Mouse (Mus musculus) midbrain, embryonic 11.5 days (tissue): Measurements from ENCODE around the gene Myt1l. TPM values are rescaled to one million over a fixed set of nuclear protein-coding genes. Genes with fewer than 3 reads are reported as not detected.

Experiments used
- ATAC-seq: fragments of 200-750 bp; cut with Nextera tagmentation; 2 replicates; pipeline ENCODE4 v1.8.0; 2017; ENCODE audit warnings: moderate TSS enrichment, moderate library complexity; ENCODE audit not compliant: low FRiP score
- DNase-seq: peaks from one replicate; pipeline ENCODE4 v3.0.0; 2015; ENCODE audit warnings: low spot score; ENCODE audit errors: missing footprints
- H3K27ac ChIP-seq: fragments of 300-500 bp; sonication (generic); 2 replicates; pipeline ENCODE4 v1.5.1; 2014; ENCODE audit warnings: low read depth, low read length
- H3K27me3 ChIP-seq: fragments of 300-500 bp; sonication (generic); 2 replicates; pipeline ENCODE4 v1.6.1; 2014; ENCODE audit warnings: mild to moderate bottlenecking, low read length, moderate library complexity, mixed read lengths; ENCODE audit not compliant: control insufficient read depth, insufficient read depth
- H3K36me3 ChIP-seq: fragments of 300-500 bp; sonication (generic); 2 replicates; pipeline ENCODE4 v1.6.1; 2014; ENCODE audit warnings: mild to moderate bottlenecking, low read length, moderate library complexity, mixed read lengths; ENCODE audit not compliant: control insufficient read depth, insufficient read depth
- H3K4me1 ChIP-seq: fragments of 300-500 bp; sonication (generic); 2 replicates; pipeline ENCODE4 v1.6.1; 2014; ENCODE audit warnings: low read length; ENCODE audit not compliant: control insufficient read depth, insufficient read depth
- H3K4me2 ChIP-seq: fragments of 300-500 bp; sonication (generic); 2 replicates; pipeline ENCODE4 v1.6.1; 2014; ENCODE audit warnings: mild to moderate bottlenecking, moderate library complexity
- H3K4me3 ChIP-seq: fragments of 300-500 bp; sonication (generic); 2 replicates; pipeline ENCODE4 v1.5.1; 2014; ENCODE audit warnings: low read depth, low read length
- H3K9ac ChIP-seq: fragments of 300-500 bp; sonication (generic); 2 replicates; pipeline ENCODE4 v1.6.1; 2014; ENCODE audit warnings: low read length
- H3K9me3 ChIP-seq: fragments of 300-500 bp; sonication (generic); 2 replicates; pipeline ENCODE4 v1.6.1; 2016; ENCODE audit warnings: low read length; ENCODE audit not compliant: control insufficient read depth
- WGBS: fragments of 180-500 bp; shearing (Covaris S2); extraction: QIAGEN DNeasy Blood & Tissue Kit; methylation state at CpG from one replicate; pipeline ENCODE4 v1.1.7; 2014; 5-methylcytosine and 5-hydroxymethylcytosine counted together
- polyA plus RNA-seq: library from polyadenylated mRNA; unstranded; fragments of >200 nt; fragmentation: Nextera tagmentation; extraction: Ambion mirVana; gene quantifications from 2 replicates; pipeline ENCODE4 v1.2.1, GENCODE M21; 2014

The Myt1l gene
- polyA plus RNA-seq, 1 experiment from 2014 or later: 13.3 TPM

DNA sequence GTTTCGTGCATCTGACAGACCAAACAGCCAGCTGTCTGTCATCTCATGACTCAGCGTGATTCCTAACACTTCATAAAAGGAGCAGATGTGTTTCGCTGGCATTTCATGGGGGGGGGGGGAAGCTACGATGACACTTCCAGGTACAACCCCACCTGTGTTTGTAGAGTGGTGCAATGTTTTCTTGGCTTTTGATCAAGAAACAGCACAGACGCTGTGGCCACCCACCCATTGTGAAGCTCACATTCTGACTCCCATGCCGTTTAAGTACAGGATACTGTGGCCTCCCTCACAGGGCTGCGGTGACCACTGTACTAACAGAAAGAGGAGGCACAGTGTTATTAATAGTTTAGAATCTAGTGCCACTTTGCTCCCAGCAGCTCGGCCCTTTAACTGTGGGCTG, 175.4 kb downstream of the Myt1l start:
- Histone ChIP-seq H3K27ac (no peak overlapping the region), H3K4me1 (peaks cover 32% of the 10 kb centered on the region)

DNA sequence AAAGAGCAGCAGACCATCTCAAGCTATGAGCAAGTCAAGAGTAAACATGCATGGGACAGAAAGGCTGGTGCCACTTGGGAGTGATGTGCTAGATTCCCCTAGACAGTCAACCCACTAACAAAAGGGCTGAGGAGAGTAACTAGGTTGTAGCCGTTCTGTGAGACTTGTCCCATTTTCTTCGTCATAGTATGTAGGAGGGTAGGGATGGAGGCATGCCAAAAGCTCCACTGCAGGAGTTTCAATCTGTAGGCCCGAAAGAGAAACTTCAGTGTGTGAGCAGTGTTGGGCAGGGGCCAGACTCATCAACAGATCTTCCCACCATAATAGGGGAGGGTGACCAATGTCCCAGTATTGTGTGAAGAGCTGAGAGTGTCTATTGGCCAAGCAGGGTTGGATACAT, 178.9 kb downstream of the Myt1l start:
- DNase-seq (no peak), ATAC-seq (no peak)
- peaks cover 8% of the 10 kb centered on the region for H3K4me1 ChIP-seq
- H3K4me2 ChIP-seq: no peak overlapping the region
- no peaks in the 10 kb centered on the region for H3K9me3 ChIP-seq
- 95% methylated on average over 3 of the region's 3 CpGs for WGBS
- H3K27me3 ChIP-seq: no peaks in the 10 kb centered on the region
- H3K4me3 ChIP-seq: no peak overlapping the region
- H3K36me3 ChIP-seq: no peaks in the 10 kb centered on the region
- no peak overlapping the region for H3K9ac ChIP-seq
- no peak overlapping the region for H3K27ac ChIP-seq

More for the DNA sequence above, 175.4 kb downstream of the Myt1l start:
- ATAC-seq (no peak), DNase-seq (peak; percentile 71)
- 85% methylated on average over 8 of the region's 8 CpGs for WGBS
- H3K9me3 ChIP-seq: no peaks in the 10 kb centered on the region
- H3K4me2 ChIP-seq: no peak overlapping the region
- no peaks in the 10 kb centered on the region for H3K27me3 ChIP-seq
- H3K36me3 ChIP-seq: no peaks in the 10 kb centered on the region
- no peak overlapping the region for H3K4me3 ChIP-seq
- H3K9ac ChIP-seq: no peak overlapping the region

DNA sequence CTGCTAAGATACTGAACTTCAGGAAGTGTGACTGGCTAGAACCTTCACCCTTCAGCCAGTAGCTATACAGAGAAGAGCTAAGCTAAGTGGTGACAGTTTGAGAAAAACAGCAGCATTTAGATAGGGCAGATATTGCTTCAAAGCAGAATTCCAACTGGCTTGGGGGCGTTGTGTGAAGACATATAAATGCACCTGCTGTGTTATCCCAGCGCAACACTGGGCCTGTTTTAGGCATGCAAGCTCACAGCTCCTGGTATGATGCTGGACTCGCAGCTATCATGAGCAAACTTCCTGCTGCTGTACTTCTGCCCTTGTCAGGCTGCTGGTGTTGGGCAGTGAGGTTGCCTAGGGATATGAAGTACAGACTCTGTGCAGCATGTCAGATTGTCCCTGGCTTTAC, 180.0 kb downstream of the Myt1l start:
- WGBS: 85% methylated on average over 3 of the region's 3 CpGs
- Histone ChIP-seq H3K27me3 (no peaks in the 10 kb centered on the region), H3K9ac (no peak overlapping the region), H3K27ac (no peak overlapping the region), H3K4me3 (no peak overlapping the region), H3K4me1 (no peaks in the 10 kb centered on the region), H3K36me3 (no peaks in the 10 kb centered on the region), H3K4me2 (no peak overlapping the region), H3K9me3 (no peaks in the 10 kb centered on the region)
- DNase-seq (no peak), ATAC-seq (no peak)

DNA sequence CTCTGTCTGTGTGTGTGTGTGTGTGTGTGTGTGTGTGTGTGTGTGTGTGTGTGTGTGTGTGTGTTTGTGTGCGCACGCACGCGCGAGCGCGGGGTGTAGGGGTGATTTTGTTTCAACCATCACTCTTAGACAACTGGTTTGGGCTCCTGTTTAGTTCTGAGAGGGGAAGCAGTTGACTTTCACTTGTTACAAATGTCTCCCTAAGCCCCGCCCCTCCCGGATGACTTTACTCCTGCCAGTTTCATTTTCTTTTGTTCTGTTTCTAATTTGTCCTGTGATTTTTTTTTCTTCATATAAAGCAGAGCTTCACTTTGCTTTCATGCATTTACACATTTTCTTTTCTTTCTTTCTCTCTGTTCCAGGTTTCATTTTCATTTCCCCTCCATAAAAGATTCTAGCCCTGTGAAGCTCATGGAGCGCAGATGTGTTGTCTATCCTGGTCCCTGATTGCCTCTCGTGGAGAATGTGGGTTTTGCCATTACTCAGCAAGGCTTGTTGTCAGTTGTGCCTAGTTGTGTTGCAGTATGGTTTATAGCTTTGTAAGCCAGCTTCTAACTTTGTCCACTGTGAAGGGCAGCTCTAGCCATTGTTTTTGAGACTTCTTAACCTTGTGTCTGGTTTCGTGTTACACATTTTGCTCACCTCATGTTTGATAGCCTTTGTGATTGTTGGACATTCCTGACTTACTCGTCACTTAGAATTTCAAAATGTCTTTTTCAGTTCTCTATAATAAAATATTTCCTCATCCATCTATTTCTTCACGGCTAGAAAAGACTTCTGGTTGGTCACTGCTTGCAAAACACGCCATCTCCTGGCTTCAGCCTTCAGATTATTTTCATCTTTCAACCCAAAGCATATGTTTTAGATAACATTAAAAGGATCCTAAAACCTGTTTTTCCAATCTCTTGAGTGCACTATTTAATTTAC, 184.9 kb downstream of the Myt1l start:
- no peaks in the 10 kb centered on the region for H3K4me1 ChIP-seq
- no peaks in the 10 kb centered on the region for H3K27me3 ChIP-seq
- no peaks in the 10 kb centered on the region for H3K9me3 ChIP-seq
- no peak overlapping the region for H3K9ac ChIP-seq
- WGBS: 88% methylated on average over 15 of the region's 15 CpGs
- no peak overlapping the region for H3K4me2 ChIP-seq
- ATAC-seq (no peak), DNase-seq (no peak)
- no peaks in the 10 kb centered on the region for H3K36me3 ChIP-seq
- no peak overlapping the region for H3K4me3 ChIP-seq
- no peak overlapping the region for H3K27ac ChIP-seq

DNA sequence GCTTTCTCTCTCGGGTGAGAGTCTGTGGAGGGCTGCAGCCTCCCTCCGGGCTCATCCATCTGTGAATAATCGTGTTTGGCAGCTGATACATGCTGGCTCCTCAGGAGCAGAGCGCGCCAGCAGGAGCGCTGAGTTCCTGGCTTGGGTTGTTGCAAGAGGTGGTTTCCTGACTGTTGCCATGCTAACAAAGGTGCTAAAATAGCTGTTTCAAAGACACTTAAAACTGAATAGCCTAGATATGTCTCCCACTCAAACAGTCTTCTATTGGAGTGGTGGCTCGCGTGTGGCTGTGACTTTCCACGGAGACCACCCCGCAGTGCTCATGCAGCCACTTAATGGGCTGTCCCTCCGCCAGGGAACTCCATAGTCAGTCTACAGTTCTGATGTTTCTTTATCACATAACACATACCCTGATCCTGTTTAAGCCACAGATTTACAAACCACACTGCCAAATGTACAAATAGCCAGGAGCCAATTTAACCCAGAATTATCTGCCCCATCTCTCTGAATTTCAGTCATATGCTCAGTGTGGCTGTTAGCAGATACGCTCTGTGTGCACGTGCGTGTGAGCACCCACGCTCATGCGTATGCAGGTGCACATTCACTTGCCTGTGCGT, 195.6 kb downstream of the Myt1l start:
- Histone ChIP-seq H3K36me3 (no peaks in the 10 kb centered on the region), H3K9ac (no peak overlapping the region), H3K4me3 (no peak overlapping the region), H3K27ac (no peak overlapping the region), H3K9me3 (no peaks in the 10 kb centered on the region), H3K27me3 (no peaks in the 10 kb centered on the region), H3K4me1 (peaks cover 5% of the 10 kb centered on the region; the same call in 1 of the 2 replicates), H3K4me2 (no peak overlapping the region)
- no peak for DNase-seq
- 70% methylated on average over 17 of the region's 17 CpGs for WGBS
- ATAC-seq: no peak

DNA sequence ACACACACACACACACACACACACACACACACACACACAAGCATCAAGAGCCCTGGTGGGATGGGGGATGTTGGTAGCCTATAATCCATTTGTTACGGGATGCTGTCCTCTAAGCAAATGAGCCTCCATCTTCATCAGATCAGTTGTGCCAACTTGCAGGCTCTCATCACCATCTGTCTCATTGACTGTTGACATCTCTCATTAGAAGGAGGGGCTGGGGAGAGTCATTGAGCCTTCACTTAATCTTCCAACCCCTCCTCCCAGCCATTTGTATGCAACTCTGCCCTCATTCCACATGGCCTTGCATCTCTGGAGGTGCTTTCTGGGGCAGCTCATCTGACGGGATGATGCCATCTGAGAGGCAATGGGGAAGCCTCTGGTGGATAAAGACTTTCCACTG, 200.1 kb downstream of the Myt1l start:
- no peak overlapping the region for H3K4me3 ChIP-seq
- no peaks in the 10 kb centered on the region for H3K9me3 ChIP-seq
- H3K27ac ChIP-seq: no peak overlapping the region
- ATAC-seq: no peak
- H3K27me3 ChIP-seq: no peaks in the 10 kb centered on the region
- H3K4me1 ChIP-seq: peaks cover 9% of the 10 kb centered on the region; the same call in 1 of the 2 replicates
- no peak overlapping the region for H3K9ac ChIP-seq
- no peak for DNase-seq
- H3K36me3 ChIP-seq: no peaks in the 10 kb centered on the region
- no peak overlapping the region for H3K4me2 ChIP-seq
- WGBS: 80% methylated on average over 2 of the region's 2 CpGs

DNA sequence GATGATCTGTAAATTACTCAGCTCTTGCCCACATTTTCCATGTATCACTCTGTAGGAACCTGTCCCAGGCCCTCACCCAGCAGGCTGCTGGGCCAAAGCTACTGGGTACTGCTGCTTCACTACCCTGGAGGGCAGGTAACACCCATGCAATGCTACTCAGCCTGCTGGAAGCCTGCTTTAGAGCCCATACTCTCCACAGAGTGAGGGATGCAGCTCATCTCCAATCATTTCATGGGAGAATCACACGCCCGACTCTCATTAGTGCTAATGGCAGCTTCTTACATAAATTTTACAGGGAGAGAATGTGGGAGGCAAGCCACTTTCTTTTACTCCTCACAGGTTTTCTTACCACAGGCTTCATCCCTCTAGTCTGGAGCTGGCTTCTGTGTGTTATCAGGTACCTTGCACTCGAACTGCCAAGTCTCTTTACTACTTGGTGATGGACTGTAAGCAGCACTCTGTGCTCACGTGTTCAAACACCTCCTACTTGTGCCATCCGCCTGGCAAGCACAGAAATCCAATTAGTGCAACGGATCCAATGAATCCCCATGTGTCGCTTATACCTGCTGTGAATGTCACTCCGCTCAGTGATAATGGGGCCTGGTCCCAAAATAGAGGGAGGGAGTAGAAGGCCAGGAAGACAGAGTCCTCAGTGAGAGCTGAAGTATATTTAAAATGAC, 212.3 kb downstream of the Myt1l start:
- Histone ChIP-seq H3K9me3 (no peaks in the 10 kb centered on the region), H3K4me3 (no peak overlapping the region), H3K27me3 (no peaks in the 10 kb centered on the region), H3K27ac (no peak overlapping the region), H3K4me1 (no peaks in the 10 kb centered on the region), H3K36me3 (no peaks in the 10 kb centered on the region), H3K9ac (no peak overlapping the region), H3K4me2 (no peak overlapping the region)
- no peak for ATAC-seq
- DNase-seq: no peak
- 78% methylated on average over 8 of the region's 8 CpGs for WGBS

DNA sequence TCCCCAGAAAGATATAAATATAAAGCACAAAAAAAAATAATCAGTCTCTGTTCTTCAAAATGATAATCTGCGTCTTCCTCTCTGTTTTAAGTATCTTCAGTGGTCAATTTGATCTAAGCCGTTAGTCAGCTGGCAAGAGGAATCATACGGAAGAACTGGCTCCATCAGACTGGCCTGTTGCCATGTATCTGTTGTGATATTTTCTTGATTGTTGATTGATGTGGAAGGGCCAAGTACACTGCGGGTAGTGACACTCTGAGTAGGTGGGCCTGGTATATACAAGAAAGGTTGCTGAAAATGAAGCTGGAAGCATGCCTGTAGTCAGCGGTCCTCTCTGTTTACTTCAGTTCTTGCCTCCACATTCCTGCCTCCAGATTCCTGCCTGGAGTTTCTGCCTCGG, 213.0 kb downstream of the Myt1l start:
- ATAC-seq (no peak), DNase-seq (no peak)
- no peaks in the 10 kb centered on the region for H3K4me1 ChIP-seq
- 91% methylated on average over 6 of the region's 6 CpGs for WGBS
- no peak overlapping the region for H3K4me2 ChIP-seq
- no peak overlapping the region for H3K27ac ChIP-seq
- no peak overlapping the region for H3K4me3 ChIP-seq
- H3K36me3 ChIP-seq: no peaks in the 10 kb centered on the region
- H3K27me3 ChIP-seq: no peaks in the 10 kb centered on the region
- H3K9me3 ChIP-seq: no peaks in the 10 kb centered on the region
- H3K9ac ChIP-seq: no peak overlapping the region

DNA sequence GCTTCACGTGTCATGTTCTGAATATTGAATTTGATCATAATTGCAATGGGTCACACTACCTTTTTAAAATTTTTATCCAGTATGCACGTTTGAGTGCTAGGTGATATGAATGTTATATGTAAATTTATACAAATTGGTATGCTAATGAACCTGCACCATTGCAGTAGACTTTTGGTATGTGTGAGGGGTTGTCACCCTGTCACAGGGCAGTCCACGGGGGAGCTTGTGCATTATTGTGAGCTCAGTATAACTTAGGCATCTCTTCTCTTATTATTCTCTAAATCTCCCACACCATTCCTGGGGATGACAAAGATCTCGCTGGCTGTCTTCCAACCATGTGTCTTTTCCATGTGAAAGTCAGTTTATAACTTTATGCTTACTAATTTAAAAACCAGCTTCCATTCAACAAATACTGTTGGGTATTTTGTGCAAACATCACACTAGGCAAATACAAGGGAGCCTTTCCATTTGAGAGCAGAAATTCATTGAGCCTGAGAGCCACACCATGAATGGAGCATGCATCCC, 222.5 kb downstream of the Myt1l start:
- H3K9ac ChIP-seq: no peak overlapping the region
- DNase-seq (no peak), ATAC-seq (no peak)
- no peaks in the 10 kb centered on the region for H3K27me3 ChIP-seq
- 86% methylated on average over 4 of the region's 4 CpGs for WGBS
- no peak overlapping the region for H3K4me3 ChIP-seq
- no peaks in the 10 kb centered on the region for H3K9me3 ChIP-seq
- H3K27ac ChIP-seq: no peak overlapping the region
- no peaks in the 10 kb centered on the region for H3K4me1 ChIP-seq
- no peaks in the 10 kb centered on the region for H3K36me3 ChIP-seq
- no peak overlapping the region for H3K4me2 ChIP-seq
